Mouse (Mus musculus): ENCODE data around the gene Dph5.
"Not testable (repeated sequence)": the region's sequence is repeated elsewhere in the genome, so short reads cannot be mapped to it uniquely, and the experiment has no call there.

The Dph5 gene

GRCm38 (mm10) chr3:115887427-115888309, at the start of gene Dph5:
TSS of gene Dph5 (plus strand) at chr3:115887837.
- peak; percentile 98 for ATAC-seq (ENCODE audit: low TSS enrichment)

GRCm38 (mm10) chr3:115844566-115844965, 43.1 kb upstream of the Dph5 start:
- ATAC-seq (ENCODE audit: low TSS enrichment), result peak; percentile 44; the same call in 1 of the 2 replicates

- no peak for ATAC-seq (ENCODE audit: low TSS enrichment)
Observed at GRCm38 (mm10) chr3:115845032-115845618, 42.5 kb upstream of the Dph5 start.

- peak; percentile 44; the same call in 1 of the 2 replicates for ATAC-seq (ENCODE audit: low TSS enrichment)
Observed at GRCm38 (mm10) chr3:115845724-115846123, 41.9 kb upstream of the Dph5 start.

- ATAC-seq (ENCODE audit: low TSS enrichment), result no peak
Observed at GRCm38 (mm10) chr3:115846153-115846552, 41.5 kb upstream of the Dph5 start.

GRCm38 (mm10) chr3:115848686-115849480, 38.8 kb upstream of the Dph5 start:
- no peak for ATAC-seq (ENCODE audit: low TSS enrichment)

- ATAC-seq (ENCODE audit: low TSS enrichment), result no peak
Observed at GRCm38 (mm10) chr3:115850946-115851345, 36.7 kb upstream of the Dph5 start.

GRCm38 (mm10) chr3:115854672-115855191, 32.9 kb upstream of the Dph5 start:
- no peak for ATAC-seq (ENCODE audit: low TSS enrichment)

GRCm38 (mm10) chr3:115855576-115855975, 32.1 kb upstream of the Dph5 start:
- peak; percentile 38; the same call in 1 of the 2 replicates for ATAC-seq (ENCODE audit: low TSS enrichment)

- peak; percentile 64 for ATAC-seq (ENCODE audit: low TSS enrichment)
Observed at GRCm38 (mm10) chr3:115856484-115857022, 31.1 kb upstream of the Dph5 start.

- ATAC-seq (ENCODE audit: low TSS enrichment), result no peak
Observed at GRCm38 (mm10) chr3:115857436-115857835, 30.2 kb upstream of the Dph5 start.

GRCm38 (mm10) chr3:115858822-115859221, 28.8 kb upstream of the Dph5 start:
- ATAC-seq (ENCODE audit: low TSS enrichment), result no peak

- not testable (repeated sequence) for ATAC-seq (ENCODE audit: low TSS enrichment)
Observed at GRCm38 (mm10) chr3:115860780-115861179, 26.9 kb upstream of the Dph5 start.

- no peak for ATAC-seq (ENCODE audit: low TSS enrichment)
Observed at GRCm38 (mm10) chr3:115863487-115863886, 24.1 kb upstream of the Dph5 start.

GRCm38 (mm10) chr3:115867150-115867549, 20.5 kb upstream of the Dph5 start:
- no peak for ATAC-seq (ENCODE audit: low TSS enrichment)

- no peak for ATAC-seq (ENCODE audit: low TSS enrichment)
Observed at GRCm38 (mm10) chr3:115867901-115868300, 19.7 kb upstream of the Dph5 start.

- no peak for ATAC-seq (ENCODE audit: low TSS enrichment)
Observed at GRCm38 (mm10) chr3:115869360-115869759, 18.3 kb upstream of the Dph5 start.

- ATAC-seq (ENCODE audit: low TSS enrichment), result no peak
Observed at GRCm38 (mm10) chr3:115875551-115875950, 12.1 kb upstream of the Dph5 start.

GRCm38 (mm10) chr3:115877133-115877532, 10.5 kb upstream of the Dph5 start:
- no peak for ATAC-seq (ENCODE audit: low TSS enrichment)

GRCm38 (mm10) chr3:115884086-115884485, 3.6 kb upstream of the Dph5 start:
- no peak for ATAC-seq (ENCODE audit: low TSS enrichment)

- ATAC-seq (ENCODE audit: low TSS enrichment), result peak; percentile 60
Observed at GRCm38 (mm10) chr3:115888310-115889106, 871 bp downstream of the Dph5 start.
